9 mouse cellular contexts compared by ENCODE assay signal in genomic region chr15:85677855-85678254, GRCm38 (mm10). TPM values are rescaled to one million over a fixed set of nuclear protein-coding genes. Genes with fewer than 3 reads are reported as not detected.
DNase-seq lines count a peak whose midpoint lies in the region; ATAC-seq lines count a peak whose summit lies in the region.
"Had no signal": no experiment of that assay in that cellular context is flagged by ENCODE, and none has a peak within 500 bp of the region (broad histone marks: within the 10 kb centered on the region; RNA-seq: fewer than 3 reads in every experiment).

No protein-coding gene starts in this region.

- H3K4me1 ChIP-seq in heart, embryonic 16.5 days (ENCODE audit: control insufficient read depth, insufficient read depth, low read length) = peaks cover 39% of the 10 kb centered on the region

- WGBS in heart, embryonic 16.5 days = 58% methylated on average over 10 of the region's 10 CpGs

- peak overlapping the region; percentile 44; the same call in 1 of the 2 replicates for H3K9ac ChIP-seq in heart, embryonic 16.5 days (ENCODE audit: low read length)

- H3K27me3 ChIP-seq in heart, embryonic 16.5 days (ENCODE audit: control insufficient read depth, insufficient read depth, low read length) = no peaks in the 10 kb centered on the region

- no peaks in the 10 kb centered on the region for H3K9me3 ChIP-seq in heart, embryonic 16.5 days (replicated peaks; ENCODE audit: control insufficient read depth, low read length)

- intact Hi-C loops in left cerebral cortex, postnatal 4 days (cut with DNase I) = no loop called here

- 0 out of 2 replicates have a peak, but pooled peaks cover 3% of the 10 kb centered on the region for H3K36me3 ChIP-seq in heart, embryonic 16.5 days (ENCODE audit: control insufficient read depth, insufficient read depth)

- H3K27ac ChIP-seq in heart, embryonic 16.5 days (ENCODE audit: low read length) = peak overlapping the region; percentile 69
- H3K27ac ChIP-seq: macrophage had no signal

- ATAC-seq in cerebellum, adult (ENCODE audit: insufficient number of reproducible peaks, low FRiP score, low TSS enrichment) = peak; percentile 27; the same call in 1 of the 2 replicates
- ATAC-seq in heart, embryonic 16.5 days (replicated peaks; ENCODE audit: extremely low read depth, insufficient read depth, low FRiP score) = peak; percentile 65
- ATAC-seq in inflammation-experienced regulatory T-cells, adult 6 months = no peak

- H3K4me3 ChIP-seq in heart, embryonic 16.5 days (ENCODE audit: low read length) = no peak overlapping the region

- peak; percentile 91 for DNase-seq in kidney, adult 11 months
- no peak for DNase-seq in kidney, postnatal 10 days
- peak; percentile 88 for DNase-seq in left cerebral cortex, postnatal 4 days
- DNase-seq in embryo, embryonic 9.5 days (ENCODE audit: extremely low spot score) = no peak
- DNase-seq in ovary, adult 18-20 months (ENCODE audit: low spot score) = no peak

- H3K4me2 ChIP-seq in heart, embryonic 16.5 days (ENCODE audit: low read depth, low read length) = peak overlapping the region; percentile 33

RNA-seq across cellular contexts. Expression of gene Ppara, which starts 56.9 kb away (rescaled TPM):
- 20.3 and 21.5 TPM in 2 replicates for polyA plus RNA-seq in heart, embryonic 16.5 days (2015; fragmentation: Nextera tagmentation; extraction: Ambion mirVana)
- total RNA-seq in left cerebral cortex, postnatal 4 days (2021) = 1 to 10 TPM; 1.0 to 1.8 TPM
- not detected for polyA plus RNA-seq in inflammation-experienced regulatory T-cells, adult 6 months (2017; shearing (Covaris generic))
- polyA plus RNA-seq: macrophage had no signal

Comparison
In these comparisons a context has a peak if more than half of its experiments do, and no peak if none do; other contexts are left out.
1. DNase-seq: peak in kidney, adult 11 months (single experiment) and left cerebral cortex, postnatal 4 days (single experiment); none in kidney, postnatal 10 days (single experiment), embryo, embryonic 9.5 days (single experiment) and ovary, adult 18-20 months (single experiment).
2. RNA of gene Ppara, which starts 56.9 kb away (polyA plus RNA-seq): 20.3 to 21.5 TPM in heart, embryonic 16.5 days; not detected in inflammation-experienced regulatory T-cells, adult 6 months; every median in the first group is over 10 times any median in the second.